Mouse (Mus musculus) liver, postnatal 0 days (tissue): ENCODE measurements at regions not wholly inside any gene's neighbourhood (a gene's known extent, or its start where the extent isn't known, plus 50 kb on each side); places are given as distances from the start of the nearest gene placed in this dataset.

ENCODE experiments used
- ATAC-seq: fragments of 200-750 bp; cut with Nextera tagmentation; 2 replicates; pipeline ENCODE4 v1.8.0; 2017; ENCODE audit warnings: mild to moderate bottlenecking, moderate library complexity
- DNase-seq: peaks from one replicate; pipeline ENCODE4 v3.0.0-alpha.2; 2016
- H3K27ac ChIP-seq: fragments of 300-500 bp; sonication (generic); 2 replicates; pipeline ENCODE4 v1.5.1; 2014; ENCODE audit warnings: antibody characterized with exemption, moderate library complexity, mild to moderate bottlenecking, low read depth
- H3K27me3 ChIP-seq: fragments of 300-500 bp; sonication (generic); 2 replicates; pipeline ENCODE4 v1.6.1; 2014; ENCODE audit warnings: low read length, control low read depth, mixed read lengths; ENCODE audit not compliant: insufficient read depth
- H3K36me3 ChIP-seq: fragments of 300-500 bp; sonication (generic); replicated peaks from 2 replicates; pipeline ENCODE4 v1.6.1; 2014; ENCODE audit warnings: mild to moderate bottlenecking, control low read depth, low read length, moderate library complexity, mixed read lengths; ENCODE audit not compliant: insufficient read depth
- H3K4me1 ChIP-seq: fragments of 300-500 bp; sonication (generic); 2 replicates; pipeline ENCODE4 v1.6.1; 2014; ENCODE audit warnings: antibody characterized with exemption, mild to moderate bottlenecking, control low read depth; ENCODE audit not compliant: insufficient read depth
- H3K4me2 ChIP-seq: fragments of 300-500 bp; sonication (generic); 2 replicates; pipeline ENCODE4 v1.6.1; 2014; ENCODE audit warnings: low read depth, mild to moderate bottlenecking, low read length, moderate library complexity, mixed read lengths
- H3K4me3 ChIP-seq: fragments of 300-500 bp; sonication (generic); 2 replicates; pipeline ENCODE4 v1.5.1; 2014; ENCODE audit warnings: low read depth, low read length
- H3K9ac ChIP-seq: fragments of 300-500 bp; sonication (generic); replicated peaks from 2 replicates; pipeline ENCODE4 v1.6.1; 2014; ENCODE audit warnings: mild to moderate bottlenecking, moderate library complexity
- H3K9me3 ChIP-seq: fragments of 300-500 bp; sonication (generic); 2 replicates; pipeline ENCODE4 v1.6.1; 2016; ENCODE audit warnings: mild to moderate bottlenecking, control low read depth, low read length, mixed read lengths
- CTCF ChIP-seq: sonication (generic); IDR thresholded peaks from 2 replicates; pipeline ENCODE4 v1.5.1; 2016; ENCODE audit warnings: antibody characterized with exemption, low read depth
- EP300 ChIP-seq: IDR thresholded peaks from 2 replicates; pipeline ENCODE4 v1.6.1; 2016; ENCODE audit warnings: antibody characterized with exemption, low read depth, mild to moderate bottlenecking
- WGBS: fragments of 180-500 bp; shearing (Covaris S2); extraction: QIAGEN DNeasy Blood & Tissue Kit; methylation state at CpG from one replicate; pipeline ENCODE4 v1.1.7; 2014; ENCODE audit not compliant: insufficient replicate concordance; 5-methylcytosine and 5-hydroxymethylcytosine counted together

GRCm38 (mm10) chr10:97008873-97009272 lies 392.1 kb downstream of the Btg1 start:
- ATAC-seq: no peak
- Histone ChIP-seq H3K4me1 (no peaks in the 10 kb centered on the region), H3K4me2 (no peak overlapping the region), H3K9me3 (no peaks in the 10 kb centered on the region), H3K36me3 (no peaks in the 10 kb centered on the region), H3K4me3 (no peak overlapping the region), H3K9ac (no peak overlapping the region), H3K27me3 (no peaks in the 10 kb centered on the region), H3K27ac (no peak overlapping the region)
- DNase-seq: no peak
- TF ChIP-seq CTCF: no peak
- no peak for TF ChIP-seq EP300

DNA sequence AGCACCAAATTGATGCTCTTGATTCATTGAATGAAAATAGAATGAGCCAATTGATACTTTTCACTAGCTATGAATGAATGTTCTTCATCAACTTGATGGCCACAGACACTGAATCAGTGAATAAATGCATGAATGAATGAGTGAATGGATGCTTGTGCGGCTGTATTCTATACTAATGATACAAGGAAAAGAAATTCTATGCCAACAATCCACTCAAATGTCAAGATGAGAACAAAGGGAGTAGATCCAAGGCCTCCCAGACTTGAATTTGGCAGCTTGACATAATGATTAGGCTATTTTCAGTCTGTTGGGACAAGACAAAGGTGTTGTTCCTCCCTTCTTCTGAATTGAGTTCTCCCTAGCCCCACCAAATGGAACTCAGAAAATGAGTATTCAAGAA lies 393.1 kb downstream of the Btg1 start:
- Histone ChIP-seq H3K9ac (no peak overlapping the region), H3K4me3 (no peak overlapping the region), H3K4me1 (no peaks in the 10 kb centered on the region), H3K27me3 (no peaks in the 10 kb centered on the region), H3K9me3 (no peaks in the 10 kb centered on the region), H3K36me3 (no peaks in the 10 kb centered on the region), H3K27ac (no peak overlapping the region), H3K4me2 (no peak overlapping the region)
- TF ChIP-seq CTCF: no peak
- no peak for TF ChIP-seq EP300
- 70% methylated on average over 1 of the region's 1 CpGs for WGBS
- ATAC-seq (no peak), DNase-seq (no peak)

DNA sequence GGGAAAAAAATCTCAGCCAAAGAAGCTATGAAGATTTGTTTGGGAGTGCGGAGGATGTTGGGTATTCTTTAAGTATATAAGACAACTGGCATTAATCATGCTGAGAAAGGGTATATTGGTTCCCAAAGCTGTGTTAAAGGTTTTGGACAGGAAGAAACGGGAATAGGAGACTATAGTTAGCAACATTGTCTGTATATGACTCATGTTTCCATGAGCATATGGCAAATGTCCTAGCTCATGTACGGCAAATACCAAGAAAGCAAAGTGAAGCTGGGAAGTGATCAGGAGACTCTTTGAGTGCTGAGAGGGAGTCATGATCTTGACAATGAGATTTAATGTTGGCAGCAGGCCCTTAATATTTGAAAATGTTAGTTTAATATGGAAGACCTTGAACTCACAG lies 401.8 kb downstream of the Btg1 start:
- no peak for TF ChIP-seq CTCF
- TF ChIP-seq EP300: no peak
- H3K4me2 ChIP-seq: no peak overlapping the region
- H3K36me3 ChIP-seq: no peaks in the 10 kb centered on the region
- DNase-seq: no peak
- no peaks in the 10 kb centered on the region for H3K4me1 ChIP-seq
- 66% methylated on average over 3 of the region's 3 CpGs for WGBS
- H3K9ac ChIP-seq: no peak overlapping the region
- no peak overlapping the region for H3K4me3 ChIP-seq
- H3K27ac ChIP-seq: no peak overlapping the region
- no peak for ATAC-seq
- no peaks in the 10 kb centered on the region for H3K27me3 ChIP-seq
- H3K9me3 ChIP-seq: no peaks in the 10 kb centered on the region

GRCm38 (mm10) chr10:97028776-97029175 lies 412.0 kb downstream of the Btg1 start:
- Histone ChIP-seq H3K27me3 (no peaks in the 10 kb centered on the region), H3K4me3 (no peak overlapping the region), H3K36me3 (no peaks in the 10 kb centered on the region), H3K4me1 (no peaks in the 10 kb centered on the region), H3K9ac (no peak overlapping the region), H3K4me2 (no peak overlapping the region), H3K9me3 (no peaks in the 10 kb centered on the region), H3K27ac (no peak overlapping the region)
- TF ChIP-seq EP300 (no peak), CTCF (no peak)
- 85% methylated on average over 5 of the region's 5 CpGs for WGBS
- no peak for ATAC-seq
- no peak for DNase-seq

GRCm38 (mm10) chr10:97030996-97031395 lies 414.2 kb downstream of the Btg1 start:
- DNase-seq (no peak), ATAC-seq (no peak)
- Histone ChIP-seq H3K36me3 (no peaks in the 10 kb centered on the region), H3K27ac (no peak overlapping the region), H3K4me3 (no peak overlapping the region), H3K27me3 (no peaks in the 10 kb centered on the region), H3K9ac (no peak overlapping the region), H3K4me2 (no peak overlapping the region), H3K4me1 (no peaks in the 10 kb centered on the region), H3K9me3 (no peaks in the 10 kb centered on the region)
- 85% methylated on average over 2 of the region's 2 CpGs for WGBS
- TF ChIP-seq EP300 (no peak), CTCF (no peak)

DNA sequence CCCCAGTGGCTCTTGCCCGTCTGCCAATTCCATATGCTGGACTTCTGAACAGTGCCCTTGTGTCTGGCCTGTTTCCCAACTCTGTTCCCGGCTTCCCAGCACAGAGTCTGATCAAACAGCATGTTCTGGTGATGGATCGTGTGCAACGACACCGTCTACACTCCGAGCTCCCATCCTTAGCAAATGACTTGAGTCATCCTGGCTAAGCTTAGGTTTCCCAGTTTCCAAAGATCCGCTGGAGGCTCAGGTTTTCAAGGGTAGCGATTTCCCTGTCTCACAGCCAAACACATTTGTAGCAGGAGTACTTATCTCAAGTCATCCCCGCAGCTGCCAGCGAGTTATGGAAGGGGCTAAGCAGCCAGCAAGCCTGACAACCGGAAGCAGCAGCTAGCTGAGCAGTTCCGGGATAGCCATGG lies 418.6 kb downstream of the Btg1 start:
- DNase-seq (no peak), ATAC-seq (no peak)
- no peak overlapping the region for H3K9ac ChIP-seq
- H3K4me3 ChIP-seq: no peak overlapping the region
- H3K36me3 ChIP-seq: no peaks in the 10 kb centered on the region
- 64% methylated on average over 12 of the region's 12 CpGs for WGBS
- no peak overlapping the region for H3K27ac ChIP-seq
- TF ChIP-seq CTCF: no peak
- TF ChIP-seq EP300: no peak
- H3K9me3 ChIP-seq: no peaks in the 10 kb centered on the region
- no peaks in the 10 kb centered on the region for H3K27me3 ChIP-seq
- H3K4me2 ChIP-seq: no peak overlapping the region
- H3K4me1 ChIP-seq: no peaks in the 10 kb centered on the region

GRCm38 (mm10) chr10:97038025-97038424 lies 421.2 kb downstream of the Btg1 start:
- Histone ChIP-seq H3K36me3 (no peaks in the 10 kb centered on the region), H3K9ac (no peak overlapping the region), H3K27ac (no peak overlapping the region), H3K9me3 (no peaks in the 10 kb centered on the region), H3K4me3 (no peak overlapping the region), H3K27me3 (no peaks in the 10 kb centered on the region), H3K4me2 (no peak overlapping the region), H3K4me1 (no peaks in the 10 kb centered on the region)
- 53% methylated on average over 4 of the region's 4 CpGs for WGBS
- ATAC-seq: no peak
- TF ChIP-seq EP300 (no peak), CTCF (no peak)
- DNase-seq: no peak
